Mouse (Mus musculus) limb, embryonic 11.5 days (tissue): Measurements from ENCODE around the gene Ugt1a6b. TPM values are rescaled to one million over a fixed set of nuclear protein-coding genes. Genes with fewer than 3 reads are reported as not detected.
"Not testable (repeated sequence)": the region's sequence is repeated elsewhere in the genome, so short reads cannot be mapped to it uniquely, and the experiment has no call there.

Source experiments
- ATAC-seq: fragments of 200-750 bp; cut with Nextera tagmentation; 2 replicates; pipeline ENCODE4 v1.8.0; 2017; ENCODE audit warnings: low read depth; ENCODE audit not compliant: insufficient number of reproducible peaks, low FRiP score, low TSS enrichment
- DNase-seq: peaks from one replicate; pipeline ENCODE4 v3.0.0-alpha.2; 2015; ENCODE audit warnings: low spot score
- H3K27ac ChIP-seq: fragments of 300-500 bp; sonication (generic); replicated peaks from 2 replicates; pipeline ENCODE4 v1.5.1; 2014; ENCODE audit warnings: low read depth, mild to moderate bottlenecking, low read length
- H3K27me3 ChIP-seq: fragments of 300-500 bp; sonication (generic); 2 replicates; pipeline ENCODE4 v1.6.1; 2014; ENCODE audit warnings: mild to moderate bottlenecking, low read length, mixed read lengths; ENCODE audit not compliant: control insufficient read depth, insufficient read depth
- H3K36me3 ChIP-seq: fragments of 300-500 bp; sonication (generic); 2 replicates; pipeline ENCODE4 v1.6.1; 2014; ENCODE audit warnings: mild to moderate bottlenecking, low read length, moderate library complexity, mixed read lengths; ENCODE audit not compliant: control insufficient read depth, insufficient read depth
- H3K4me1 ChIP-seq: fragments of 300-500 bp; sonication (generic); 2 replicates; pipeline ENCODE4 v1.6.1; 2014; ENCODE audit warnings: low read length, mixed read lengths; ENCODE audit not compliant: control insufficient read depth, insufficient read depth
- H3K4me2 ChIP-seq: fragments of 300-500 bp; sonication (generic); 2 replicates; pipeline ENCODE4 v1.6.1; 2014; ENCODE audit warnings: low read depth, mild to moderate bottlenecking, moderate library complexity; ENCODE audit not compliant: severe bottlenecking
- H3K4me3 ChIP-seq: fragments of 300-500 bp; sonication (generic); 2 replicates; pipeline ENCODE4 v1.5.1; 2014; ENCODE audit warnings: low read depth, low read length
- H3K9ac ChIP-seq: fragments of 300-500 bp; sonication (generic); 2 replicates; pipeline ENCODE4 v1.6.1; 2014; ENCODE audit warnings: mild to moderate bottlenecking, low read length
- H3K9me3 ChIP-seq: fragments of 300-500 bp; sonication (generic); 2 replicates; pipeline ENCODE4 v1.6.1; 2016; ENCODE audit warnings: low read length; ENCODE audit not compliant: control insufficient read depth
- WGBS: fragments of 180-500 bp; shearing (Covaris S2); extraction: QIAGEN DNeasy Blood & Tissue Kit; methylation state at CpG from one replicate; pipeline ENCODE4 v1.1.7; 2014; 5-methylcytosine and 5-hydroxymethylcytosine counted together
- polyA plus RNA-seq: library from polyadenylated mRNA; unstranded; fragments of >200 nt; fragmentation: Nextera tagmentation; extraction: Ambion mirVana; gene quantifications from 2 replicates; pipeline ENCODE4 v1.2.1, GENCODE M21; 2014

Gene Ugt1a6b
- polyA plus RNA-seq, 1 experiment from 2014 or later, result not detected

GRCm38 (mm10) chr1:88219054-88219453 lies 116.0 kb downstream of the Ugt1a6b start:
- H3K4me3 ChIP-seq, result no peak overlapping the region
- H3K9ac ChIP-seq, result no peak overlapping the region
- no peaks in the 10 kb centered on the region for H3K36me3 ChIP-seq
- H3K27ac ChIP-seq, result no peak overlapping the region
- no peaks in the 10 kb centered on the region for H3K4me1 ChIP-seq
- WGBS, result 17% methylated on average over 1 of the region's 1 CpGs
- DNase-seq (peak; percentile 27), ATAC-seq (no peak)
- H3K9me3 ChIP-seq, result peaks cover 33% of the 10 kb centered on the region
- no peaks in the 10 kb centered on the region for H3K27me3 ChIP-seq
- no peak overlapping the region for H3K4me2 ChIP-seq

- H3K4me3 ChIP-seq, result no peak overlapping the region
- ATAC-seq (no peak), DNase-seq (peak; percentile 33)
- H3K9me3 ChIP-seq, result peaks cover 24% of the 10 kb centered on the region
- no peak overlapping the region for H3K9ac ChIP-seq
- no peak overlapping the region for H3K27ac ChIP-seq
- no peak overlapping the region for H3K4me2 ChIP-seq
- H3K27me3 ChIP-seq, result no peaks in the 10 kb centered on the region
- no peaks in the 10 kb centered on the region for H3K36me3 ChIP-seq
- H3K4me1 ChIP-seq, result no peaks in the 10 kb centered on the region
Observed at GRCm38 (mm10) chr1:88220336-88220735, 117.3 kb downstream of the Ugt1a6b start.

GRCm38 (mm10) chr1:88222216-88222615 lies 119.2 kb downstream of the Ugt1a6b start:
- Histone ChIP-seq H3K36me3 (no peaks in the 10 kb centered on the region), H3K4me1 (no peaks in the 10 kb centered on the region), H3K4me2 (no peak overlapping the region), H3K9me3 (peaks cover 25% of the 10 kb centered on the region), H3K27me3 (no peaks in the 10 kb centered on the region), H3K9ac (no peak overlapping the region), H3K4me3 (no peak overlapping the region), H3K27ac (no peak overlapping the region)
- DNase-seq, result no peak
- 57% methylated on average over 2 of the region's 2 CpGs for WGBS
- no peak for ATAC-seq

GRCm38 (mm10) chr1:88223011-88223515 lies 120.0 kb downstream of the Ugt1a6b start:
- peaks cover 28% of the 10 kb centered on the region for H3K9me3 ChIP-seq
- not testable (repeated sequence) for H3K4me2 ChIP-seq, H3K27me3 ChIP-seq, H3K4me1 ChIP-seq, H3K36me3 ChIP-seq, ATAC-seq, H3K9ac ChIP-seq, H3K4me3 ChIP-seq, H3K27ac ChIP-seq
- peak; percentile 27 for DNase-seq

- no peak for ATAC-seq
- H3K27me3 ChIP-seq, result no peaks in the 10 kb centered on the region
- H3K36me3 ChIP-seq, result no peaks in the 10 kb centered on the region
- peak; percentile 38 for DNase-seq
- no peaks in the 10 kb centered on the region for H3K4me1 ChIP-seq
- 57% methylated on average over 1 of the region's 1 CpGs for WGBS
- peaks cover 33% of the 10 kb centered on the region for H3K9me3 ChIP-seq
- H3K4me2 ChIP-seq, result no peak overlapping the region
- H3K9ac ChIP-seq, result no peak overlapping the region
- no peak overlapping the region for H3K4me3 ChIP-seq
- H3K27ac ChIP-seq, result no peak overlapping the region
Observed at GRCm38 (mm10) chr1:88223591-88223990, 120.5 kb downstream of the Ugt1a6b start.

GRCm38 (mm10) chr1:88224029-88224776 lies 121.2 kb downstream of the Ugt1a6b start:
- Histone ChIP-seq H3K4me3 (no peak overlapping the region), H3K4me1 (no peaks in the 10 kb centered on the region), H3K36me3 (no peaks in the 10 kb centered on the region), H3K9me3 (peaks cover 38% of the 10 kb centered on the region), H3K27me3 (no peaks in the 10 kb centered on the region), H3K27ac (no peak overlapping the region), H3K9ac (no peak overlapping the region), H3K4me2 (no peak overlapping the region)
- WGBS, result 76% methylated on average over 2 of the region's 2 CpGs
- ATAC-seq, result no peak
- peak; percentile 28 for DNase-seq

- not testable (repeated sequence) for H3K36me3 ChIP-seq, H3K4me3 ChIP-seq, H3K4me2 ChIP-seq, H3K4me1 ChIP-seq, H3K27ac ChIP-seq, DNase-seq, ATAC-seq, H3K27me3 ChIP-seq, H3K9ac ChIP-seq
- 43% methylated on average over 2 of the region's 2 CpGs for WGBS
- H3K9me3 ChIP-seq, result peaks cover 48% of the 10 kb centered on the region
Observed at GRCm38 (mm10) chr1:88225301-88225700, 122.2 kb downstream of the Ugt1a6b start.

GRCm38 (mm10) chr1:88225741-88226140 lies 122.7 kb downstream of the Ugt1a6b start:
- Histone ChIP-seq H3K27ac (no peak overlapping the region), H3K9ac (no peak overlapping the region), H3K27me3 (no peaks in the 10 kb centered on the region), H3K4me1 (no peaks in the 10 kb centered on the region), H3K9me3 (peaks cover 53% of the 10 kb centered on the region), H3K36me3 (no peaks in the 10 kb centered on the region), H3K4me2 (no peak overlapping the region), H3K4me3 (no peak overlapping the region)
- DNase-seq (peak; percentile 26), ATAC-seq (no peak)
